Mouse (Mus musculus) neural tube, embryonic 14.5 days (tissue): ENCODE results near the gene Gm3435. TPM values are rescaled to one million over a fixed set of nuclear protein-coding genes. Genes with fewer than 3 reads are reported as not detected.
A peak's percentile ranks its signal among the peaks of the same experiment; 100 is the strongest.
"Not testable (repeated sequence)": the region's sequence is repeated elsewhere in the genome, so short reads cannot be mapped to it uniquely, and the experiment has no call there.

Source experiments
- ATAC-seq: fragments of 200-750 bp; cut with Nextera tagmentation; 2 replicates; pipeline ENCODE4 v1.8.0; 2017; ENCODE audit warnings: low read depth, mild to moderate bottlenecking, moderate TSS enrichment, moderate library complexity
- H3K27ac ChIP-seq: fragments of 300-500 bp; sonication (generic); 2 replicates; pipeline ENCODE4 v1.5.1; 2014; ENCODE audit warnings: low read depth, mild to moderate bottlenecking, control low read depth, low read length, moderate library complexity, mixed read lengths
- H3K27me3 ChIP-seq: fragments of 300-500 bp; sonication (generic); 2 replicates; pipeline ENCODE4 v1.6.1; 2014; ENCODE audit warnings: low read length; ENCODE audit not compliant: control insufficient read depth, insufficient read depth
- H3K36me3 ChIP-seq: fragments of 300-500 bp; sonication (generic); 2 replicates; pipeline ENCODE4 v1.6.1; 2014; ENCODE audit warnings: low read length, mixed read lengths; ENCODE audit not compliant: control insufficient read depth, insufficient read depth
- H3K4me1 ChIP-seq: fragments of 300-500 bp; sonication (generic); 2 replicates; pipeline ENCODE4 v1.6.1; 2014; ENCODE audit warnings: low read length; ENCODE audit not compliant: control insufficient read depth, insufficient read depth
- H3K4me2 ChIP-seq: fragments of 300-500 bp; sonication (generic); 2 replicates; pipeline ENCODE4 v1.6.1; 2014; ENCODE audit warnings: mild to moderate bottlenecking, low read depth, low read length, control low read depth
- H3K4me3 ChIP-seq: fragments of 300-500 bp; sonication (generic); 2 replicates; pipeline ENCODE4 v1.5.1; 2014; ENCODE audit warnings: low read depth, low read length, control low read depth, mixed read lengths
- H3K9ac ChIP-seq: fragments of 300-500 bp; sonication (generic); replicated peaks from 2 replicates; pipeline ENCODE4 v1.6.1; 2014; ENCODE audit warnings: low read depth, mild to moderate bottlenecking, control low read depth, low read length, mixed read lengths
- H3K9me3 ChIP-seq: fragments of 300-500 bp; sonication (generic); 2 replicates; pipeline ENCODE4 v1.6.1; 2016; ENCODE audit warnings: low read length; ENCODE audit not compliant: control insufficient read depth
- WGBS: fragments of 180-500 bp; shearing (Covaris S2); extraction: QIAGEN DNeasy Blood & Tissue Kit; methylation state at CpG from one replicate; pipeline ENCODE4 v1.1.7; 2014; 5-methylcytosine and 5-hydroxymethylcytosine counted together
- polyA plus RNA-seq: library from polyadenylated mRNA; unstranded; fragments of >200 nt; fragmentation: Nextera tagmentation; extraction: Ambion mirVana; gene quantifications from 2 replicates; pipeline ENCODE4 v1.2.1, GENCODE M21; 2014

Gm3435 gene
- polyA plus RNA-seq, 1 experiment from 2014 or later = 4.6 TPM

- H3K9me3 ChIP-seq, H3K4me3 ChIP-seq, H3K4me1 ChIP-seq, H3K36me3 ChIP-seq, H3K4me2 ChIP-seq, H3K9ac ChIP-seq, H3K27ac ChIP-seq, ATAC-seq, H3K27me3 ChIP-seq: not testable (repeated sequence)
- WGBS = no CpG with 5 or more reads among the region's 6 CpGs
Measured at GRCm38 (mm10) chr17:15025513-15025912, 15.5 kb downstream of the Gm3435 start.

DNA sequence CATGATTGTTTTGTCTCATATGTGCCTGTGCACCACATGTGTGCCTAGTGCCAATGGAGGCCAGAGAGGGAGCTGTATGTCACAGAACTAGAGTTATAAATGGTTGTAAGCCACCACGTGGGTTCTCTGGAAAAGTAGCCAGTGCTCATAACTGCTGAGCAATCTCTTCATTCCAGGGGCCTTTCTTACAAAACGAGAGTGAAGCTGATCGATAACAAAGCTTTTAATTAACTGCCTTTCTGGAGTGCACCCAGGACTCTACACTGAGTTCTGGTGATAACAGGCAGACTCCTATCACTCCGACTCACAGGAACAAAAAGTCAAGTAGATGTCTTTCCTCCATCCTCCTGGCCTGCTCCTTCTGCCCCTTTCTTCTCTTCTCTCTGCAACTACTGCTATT, 21.4 kb downstream of the Gm3435 start:
- H3K9me3 ChIP-seq, H3K27ac ChIP-seq, H3K4me1 ChIP-seq, H3K4me3 ChIP-seq, H3K36me3 ChIP-seq, H3K27me3 ChIP-seq, H3K9ac ChIP-seq, H3K4me2 ChIP-seq, ATAC-seq: not testable (repeated sequence)
- no CpG with 5 or more reads among the region's 4 CpGs for WGBS

DNA sequence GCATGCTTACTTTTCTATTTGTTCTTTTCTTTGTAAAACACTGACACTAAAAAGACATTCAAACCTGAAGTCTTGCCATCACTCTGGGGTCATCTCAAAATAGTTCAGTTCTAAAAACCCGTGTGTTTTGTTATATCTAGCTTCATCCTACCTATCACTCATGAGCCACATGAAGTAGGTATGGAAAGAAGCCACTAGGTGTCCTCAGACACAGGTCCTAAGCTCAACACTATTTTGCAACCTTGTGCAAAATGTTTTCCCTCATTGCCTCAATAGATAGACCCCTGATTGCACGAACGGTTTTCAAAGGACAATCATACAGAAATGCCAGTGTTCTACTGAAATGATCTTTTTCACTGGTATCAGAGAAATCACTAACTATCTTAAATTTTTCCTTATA, 30.5 kb downstream of the Gm3435 start:
- H3K9me3 ChIP-seq, H3K4me2 ChIP-seq, H3K9ac ChIP-seq, H3K27ac ChIP-seq, H3K4me1 ChIP-seq, H3K4me3 ChIP-seq, H3K27me3 ChIP-seq, H3K36me3 ChIP-seq: not testable (repeated sequence)
- 0 out of 2 replicates have a peak, but pooled peaks have one; percentile 19 for ATAC-seq
- no CpG with 5 or more reads among the region's 3 CpGs for WGBS

DNA sequence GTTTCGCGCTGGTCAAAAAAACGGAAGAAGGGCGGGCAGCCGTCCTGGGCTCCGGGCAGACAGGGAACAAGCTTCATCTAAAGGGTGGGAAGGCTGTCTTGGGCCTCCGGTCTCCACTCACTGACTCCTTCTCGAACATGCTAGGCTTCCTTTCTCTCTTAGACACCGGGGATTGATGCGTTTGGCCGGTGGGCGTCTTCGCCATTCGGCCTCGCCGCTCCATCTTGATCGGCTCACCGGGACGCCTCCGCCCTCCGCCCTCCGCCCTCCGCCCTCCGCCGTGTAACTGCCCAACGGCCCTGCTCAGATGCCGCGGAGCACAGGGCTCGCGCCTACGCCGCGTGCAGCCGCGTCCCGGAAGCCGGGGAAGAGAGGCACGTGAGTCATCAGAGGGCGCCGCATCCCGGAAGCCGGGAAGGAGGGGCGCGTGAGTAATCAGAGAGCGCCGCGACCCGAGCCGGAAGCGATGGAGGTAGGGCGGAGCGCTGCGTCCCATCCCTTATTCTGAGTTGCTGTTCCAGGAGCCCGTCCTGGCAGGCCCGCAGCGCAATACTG, 31.3 kb downstream of the Gm3435 start, which contains the start of the genes Ermard, Tcte3 and Gm3448:
Gene Ermard (plus strand): TSS at position 34 of the 555 bp plus-strand sequence.
Gene Tcte3 (minus strand): TSS at position 314 of the 555 bp plus-strand sequence.
Gene Gm3448 (minus strand): TSS at position 363 of the 555 bp plus-strand sequence.
- H3K27ac ChIP-seq, H3K4me3 ChIP-seq, H3K4me2 ChIP-seq, H3K9me3 ChIP-seq, H3K9ac ChIP-seq, H3K36me3 ChIP-seq, H3K27me3 ChIP-seq, H3K4me1 ChIP-seq: not testable (repeated sequence)
- WGBS = no CpG with 5 or more reads among the region's 56 CpGs
- peak; percentile 97 for ATAC-seq

GRCm38 (mm10) chr17:15050338-15050737, 40.4 kb downstream of the Gm3435 start:
- H3K36me3 ChIP-seq, ATAC-seq, H3K4me2 ChIP-seq, H3K27me3 ChIP-seq, H3K27ac ChIP-seq, H3K9me3 ChIP-seq, H3K9ac ChIP-seq, H3K4me3 ChIP-seq, H3K4me1 ChIP-seq: not testable (repeated sequence)
- WGBS = no CpG with 5 or more reads among the region's 1 CpGs

GRCm38 (mm10) chr17:15052766-15053165, 42.8 kb downstream of the Gm3435 start:
- ATAC-seq, H3K4me3 ChIP-seq, H3K27ac ChIP-seq, H3K27me3 ChIP-seq, H3K4me2 ChIP-seq, H3K9ac ChIP-seq, H3K9me3 ChIP-seq, H3K4me1 ChIP-seq: not testable (repeated sequence)
- peaks cover 12% of the 10 kb centered on the region for H3K36me3 ChIP-seq
- WGBS = 64% methylated on average over 1 of the region's 1 CpGs

- WGBS = 97% methylated on average over 5 of the region's 8 CpGs
- peaks cover 12% of the 10 kb centered on the region for H3K36me3 ChIP-seq
- not testable (repeated sequence) for H3K27ac ChIP-seq, H3K4me2 ChIP-seq, H3K27me3 ChIP-seq, H3K9ac ChIP-seq, H3K9me3 ChIP-seq, ATAC-seq, H3K4me3 ChIP-seq, H3K4me1 ChIP-seq
Measured at GRCm38 (mm10) chr17:15053183-15053828, 43.3 kb downstream of the Gm3435 start.

DNA sequence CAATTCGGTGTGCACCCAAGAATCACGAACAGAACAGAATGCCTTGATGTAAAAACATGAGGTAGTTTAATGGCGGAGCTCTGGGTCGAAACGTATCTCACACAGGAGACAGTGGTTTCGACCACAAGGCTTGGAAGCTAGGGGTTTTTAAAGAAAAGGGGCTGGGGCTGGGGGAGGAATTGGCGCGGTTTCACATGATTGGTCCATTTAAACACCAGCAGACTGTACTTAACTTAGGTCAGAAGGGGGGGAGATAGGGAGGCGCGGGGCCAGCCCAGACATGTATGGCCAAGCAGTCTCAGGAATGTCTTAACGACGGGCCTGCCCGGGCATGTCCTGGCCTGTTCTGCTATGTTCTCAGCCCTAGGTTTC, 43.8 kb downstream of the Gm3435 start:
- not testable (repeated sequence) for ATAC-seq, H3K27me3 ChIP-seq, H3K4me3 ChIP-seq, H3K4me2 ChIP-seq, H3K4me1 ChIP-seq, H3K9me3 ChIP-seq, H3K27ac ChIP-seq, H3K9ac ChIP-seq
- H3K36me3 ChIP-seq = peaks cover 12% of the 10 kb centered on the region
- WGBS = 90% methylated on average over 12 of the region's 13 CpGs

- 82% methylated on average over 4 of the region's 4 CpGs for WGBS
- no peak for ATAC-seq
- peaks cover 26% of the 10 kb centered on the region for H3K36me3 ChIP-seq
Measured at GRCm38 (mm10) chr17:15055925-15056324, 45.9 kb downstream of the Gm3435 start.

More at GRCm38 (mm10) chr17:15055925-15056324, 45.9 kb downstream of the Gm3435 start:
- H3K27ac ChIP-seq = no peak overlapping the region
- no peak overlapping the region for H3K4me2 ChIP-seq
- no peaks in the 10 kb centered on the region for H3K9me3 ChIP-seq
- no peak overlapping the region for H3K9ac ChIP-seq
- no peak overlapping the region for H3K4me3 ChIP-seq
- no peaks in the 10 kb centered on the region for H3K4me1 ChIP-seq
- no peaks in the 10 kb centered on the region for H3K27me3 ChIP-seq
